Mouse (Mus musculus) G1E (cell line): ENCODE measurements at regions not wholly inside any gene's neighbourhood (a gene's known extent, or its start where the extent isn't known, plus 50 kb on each side); places are given as distances from the start of the nearest gene placed in this dataset.

ENCODE experiments used
- CTCF ChIP-seq: IDR thresholded peaks from 2 replicates; pipeline ENCODE4 v1.5.1; 2012; ENCODE audit warnings: low read depth, low read length, inconsistent platforms, mixed read lengths
- GATA1 ChIP-seq: IDR thresholded peaks from 2 replicates; pipeline ENCODE4 v1.6.1; 2012; ENCODE audit warnings: borderline replicate concordance, low read length, inconsistent platforms, mixed read lengths
- GATA2 ChIP-seq: IDR thresholded peaks from 2 replicates; pipeline ENCODE4 v1.6.1; 2012; ENCODE audit warnings: low read depth, low read length, inconsistent platforms, borderline replicate concordance
- POLR2AphosphoS5 ChIP-seq: IDR thresholded peaks from 2 replicates; pipeline ENCODE4 v1.6.1; 2012; ENCODE audit warnings: low read depth, low read length, inconsistent platforms; ENCODE audit not compliant: insufficient replicate concordance
- TAL1 ChIP-seq: conservative IDR thresholded peaks from 2 replicates; pipeline ENCODE4 v1.6.1; 2012; ENCODE audit warnings: low read depth, low read length, inconsistent platforms, mixed read lengths

- TF ChIP-seq GATA1: no peak
- TF ChIP-seq POLR2AphosphoS5: no peak
- no peak for TF ChIP-seq CTCF
- no peak for TF ChIP-seq GATA2
- no peak for TF ChIP-seq TAL1
Observed at GRCm38 (mm10) chr14:25173281-25173680, 285.7 kb upstream of the Zmiz1 start.
